Mouse (Mus musculus): ENCODE measurements at regions not wholly inside any gene's neighbourhood (a gene's known extent, or its start where the extent isn't known, plus 50 kb on each side); places are given as distances from the start of the nearest gene placed in this dataset.

- TF ChIP-seq CTCF (IDR thresholded peaks at IDR 0.05; ENCODE audit: low read depth) (no peak), EP300 (IDR thresholded peaks at IDR 0.05; ENCODE audit: low read depth) (no peak)
Observed at GRCm38 (mm10) chr2:170206870-170207269, 59.0 kb upstream of the Zfp217 start.

Data from heart, postnatal 0 days (tissue).